11 mouse cellular contexts compared by ENCODE assay signal in the genomic region with DNA sequence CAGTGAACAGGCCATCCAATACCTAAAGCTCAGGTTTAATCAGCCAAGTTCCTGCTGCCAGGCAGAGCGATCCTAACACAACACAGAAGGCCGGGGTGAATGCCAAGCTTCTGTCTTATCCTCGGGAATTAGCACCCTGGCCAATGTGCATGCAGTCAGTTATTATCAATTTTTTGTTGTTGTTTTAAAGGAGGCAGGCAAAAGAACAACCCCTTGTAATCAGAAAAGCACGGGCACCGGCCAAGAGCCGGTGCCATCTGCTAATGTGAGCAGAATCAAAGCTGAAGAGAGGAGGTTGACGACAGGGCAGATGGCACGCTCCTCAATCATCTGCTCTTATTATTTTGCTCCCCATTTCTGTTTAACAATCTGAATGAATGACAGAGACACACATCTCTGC.
DNase-seq lines count a peak whose midpoint lies in the region; ATAC-seq lines count a peak whose summit lies in the region.
"Had no signal": no experiment of that assay in that cellular context is flagged by ENCODE, and none has a peak within 500 bp of the region (broad histone marks: within the 10 kb centered on the region; RNA-seq: fewer than 3 reads in every experiment).

No protein-coding gene starts in this region.

- WGBS in heart, embryonic 15.5 days, result 43% methylated on average over 8 of the region's 8 CpGs

- H3K4me3 ChIP-seq in heart, embryonic 15.5 days, result no peak overlapping the region
- H3K4me3 ChIP-seq: embryonic facial prominence, embryonic 15.5 days; limb, embryonic 12.5 days had no signal

- no peak overlapping the region for H3K9ac ChIP-seq in heart, embryonic 15.5 days
- H3K9ac ChIP-seq: embryonic facial prominence, embryonic 15.5 days; limb, embryonic 12.5 days had no signal

- peak overlapping the region; percentile 11; the same call in 1 of the 2 replicates for H3K4me2 ChIP-seq in heart, embryonic 15.5 days
- H3K4me2 ChIP-seq: embryonic facial prominence, embryonic 15.5 days; limb, embryonic 12.5 days had no signal

- no peaks in the 10 kb centered on the region for H3K36me3 ChIP-seq in heart, embryonic 15.5 days
- H3K36me3 ChIP-seq: embryonic facial prominence, embryonic 15.5 days; limb, embryonic 12.5 days had no signal

- H3K27me3 ChIP-seq in heart, embryonic 15.5 days, result no peaks in the 10 kb centered on the region
- H3K27me3 ChIP-seq: embryonic facial prominence, embryonic 15.5 days; limb, embryonic 12.5 days had no signal

- peaks cover 17% of the 10 kb centered on the region for H3K4me1 ChIP-seq in heart, embryonic 15.5 days (replicated peaks)

- H3K9me3 ChIP-seq in heart, embryonic 15.5 days (replicated peaks), result no peaks in the 10 kb centered on the region
- H3K9me3 ChIP-seq: embryonic facial prominence, embryonic 15.5 days; limb, embryonic 12.5 days had no signal

- ATAC-seq in heart, embryonic 15.5 days (replicated peaks; ENCODE audit: insufficient number of reproducible peaks, insufficient read depth, low FRiP score, low read depth), result no peak; the same call in 1 of the 2 replicates

- peak; percentile 83 for DNase-seq in Muller cell, postnatal 12 days (ENCODE audit: inconsistent ontology term)
- peak; percentile 64 for DNase-seq in cerebellum, adult 11 months
- DNase-seq in layer of hippocampus, adult 9-10 months (ENCODE audit: low spot score), result peak; percentile 45
- DNase-seq in left cerebral cortex, adult 11 months (ENCODE audit: low spot score), result no peak
- DNase-seq in ovary, postnatal 36 days (ENCODE audit: low spot score), result no peak
- no peak for DNase-seq in kidney, postnatal 10 days
- DNase-seq: adrenal gland, postnatal 10 days had no signal

- H3K27ac ChIP-seq in heart, embryonic 15.5 days, result no peak overlapping the region
- H3K27ac ChIP-seq: embryonic facial prominence, embryonic 15.5 days; limb, embryonic 12.5 days; macrophage had no signal

Comparison
In these comparisons a context has a peak if more than half of its experiments do, and no peak if none do; other contexts are left out.
1. DNase-seq: peak in Muller cell, postnatal 12 days (single experiment), cerebellum, adult 11 months (single experiment) and layer of hippocampus, adult 9-10 months (single experiment); none in left cerebral cortex, adult 11 months (single experiment), ovary, postnatal 36 days (single experiment) and kidney, postnatal 10 days (single experiment).